Mouse (Mus musculus) heart, postnatal 4 days (tissue): ENCODE measurements around the gene Rtf1. TPM values are rescaled to one million over a fixed set of nuclear protein-coding genes. Genes with fewer than 3 reads are reported as not detected.

Source experiments
- DNase-seq: peaks from one replicate; pipeline ENCODE4 v3.0.0; 2021
- total RNA-seq, 2 experiments: library from RNA; stranded (reverse); gene quantifications; 2 replicates each; pipeline ENCODE4 v1.2.3; 2021

Gene Rtf1
- total RNA-seq, 2 experiments from 2014 or later = 26.4 to 27.1 TPM

GRCm38 (mm10) chr2:119737124-119737523 lies 62.3 kb downstream of the Rtf1 start:
- no peak for DNase-seq

GRCm38 (mm10) chr2:119740567-119740966 lies 65.7 kb downstream of the Rtf1 start:
- no peak for DNase-seq

- peak; percentile 60 for DNase-seq
Measured at GRCm38 (mm10) chr2:119741581-119742411, 66.9 kb downstream of the Rtf1 start, which contains the start of gene Itpka. Itpka (plus strand) TSS chr2:119742337.

- peak; percentile 25 for DNase-seq
Measured at GRCm38 (mm10) chr2:119742461-119743175, 67.8 kb downstream of the Rtf1 start.

GRCm38 (mm10) chr2:119743176-119743807 lies 68.4 kb downstream of the Rtf1 start:
- no peak for DNase-seq

- no peak for DNase-seq
Measured at GRCm38 (mm10) chr2:119743808-119744162, 68.9 kb downstream of the Rtf1 start.

- DNase-seq = peak; percentile 53
Measured at GRCm38 (mm10) chr2:119744163-119745111, 69.6 kb downstream of the Rtf1 start.

- peak; percentile 36 for DNase-seq
Measured at GRCm38 (mm10) chr2:119745281-119745680, 70.4 kb downstream of the Rtf1 start.

- DNase-seq = no peak
Measured at GRCm38 (mm10) chr2:119747554-119747953, 72.7 kb downstream of the Rtf1 start.

GRCm38 (mm10) chr2:119749260-119749659 lies 74.4 kb downstream of the Rtf1 start:
- DNase-seq = no peak

GRCm38 (mm10) chr2:119757601-119758100 lies 82.8 kb downstream of the Rtf1 start:
- no peak for DNase-seq

- DNase-seq = peak; percentile 37
Measured at GRCm38 (mm10) chr2:119758101-119758843, 83.4 kb downstream of the Rtf1 start.

- no peak for DNase-seq
Measured at GRCm38 (mm10) chr2:119758844-119759835, 84.3 kb downstream of the Rtf1 start.

GRCm38 (mm10) chr2:119760251-119760650 lies 85.4 kb downstream of the Rtf1 start, which contains the start of gene Ltk:
Ltk (minus strand) TSS chr2:119760431.
- DNase-seq = no peak

GRCm38 (mm10) chr2:119762276-119762675 lies 87.4 kb downstream of the Rtf1 start:
- DNase-seq = no peak

GRCm38 (mm10) chr2:119763924-119764323 lies 89.1 kb downstream of the Rtf1 start:
- DNase-seq = no peak

GRCm38 (mm10) chr2:119767246-119767645 lies 92.4 kb downstream of the Rtf1 start:
- DNase-seq = no peak
